Mouse (Mus musculus): ENCODE measurements around the gene Spsb1.

GRCm38 (mm10) chr4:149878021-149878449 lies 76.8 kb downstream of the Spsb1 start:
- no peak for TF ChIP-seq POLR2A (IDR thresholded peaks at IDR 0.05; ENCODE audit: low read depth, low read length)
- no peak for TF ChIP-seq CTCF (conservative IDR thresholded peaks at IDR 0.05 in 1 of 2, IDR thresholded peaks at IDR 0.05 in 1 of 2; ENCODE audit: low read depth in 2 of 2, low read length in 2 of 2)
- TF ChIP-seq JUND (conservative IDR thresholded peaks at IDR 0.05; ENCODE audit: low read depth, low read length), result no peak
- no peak for TF ChIP-seq E2F4 (IDR thresholded peaks at IDR 0.05; ENCODE audit: insufficient replicate concordance, low read depth, low read length)
- TF ChIP-seq HCFC1 (IDR thresholded peaks at IDR 0.05; ENCODE audit: low read depth, low read length), result no peak
- TF ChIP-seq UBTF (IDR thresholded peaks at IDR 0.05; ENCODE audit: low read depth, low read length), result no peak
- no peak for TF ChIP-seq POLR2AphosphoS2 (IDR thresholded peaks at IDR 0.05; ENCODE audit: low read depth, low read length)
